Mouse (Mus musculus): ENCODE measurements around the gene Pgpep1l.

DNA sequence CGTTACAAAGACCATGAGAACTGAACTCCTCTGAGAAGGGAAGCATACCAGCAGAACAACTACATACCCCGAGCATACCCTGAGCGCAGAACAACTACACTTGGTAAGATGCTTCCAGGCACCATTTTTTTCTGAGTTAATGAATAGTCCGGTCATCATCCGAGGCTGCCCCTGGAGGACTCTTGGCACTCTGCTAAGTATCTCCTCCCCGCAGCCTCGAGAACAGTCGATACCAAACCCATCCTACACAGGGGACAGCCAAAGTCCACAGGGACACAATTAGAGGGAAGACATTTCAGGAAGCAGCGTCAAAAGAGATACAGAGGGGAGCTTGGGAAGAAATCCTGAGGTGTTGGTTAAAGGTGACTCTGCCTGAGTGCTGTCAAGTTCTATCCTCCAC lies 22.8 kb downstream of the Pgpep1l start:
- TF ChIP-seq CTCF (IDR thresholded peaks at IDR 0.05; ENCODE audit: low read depth, low read length) (no peak), POLR2A (IDR thresholded peaks at IDR 0.05; ENCODE audit: borderline replicate concordance, low read depth, low read length) (no peak)

All from bone marrow macrophage, adult 2 months (primary cell).